Mouse (Mus musculus): ENCODE data around the gene Itprid2. TPM values are rescaled to one million over a fixed set of nuclear protein-coding genes. Genes with fewer than 3 reads are reported as not detected.

Itprid2 gene
- total RNA-seq, 1 experiment from 2014 or later = 45.5 TPM

DNA sequence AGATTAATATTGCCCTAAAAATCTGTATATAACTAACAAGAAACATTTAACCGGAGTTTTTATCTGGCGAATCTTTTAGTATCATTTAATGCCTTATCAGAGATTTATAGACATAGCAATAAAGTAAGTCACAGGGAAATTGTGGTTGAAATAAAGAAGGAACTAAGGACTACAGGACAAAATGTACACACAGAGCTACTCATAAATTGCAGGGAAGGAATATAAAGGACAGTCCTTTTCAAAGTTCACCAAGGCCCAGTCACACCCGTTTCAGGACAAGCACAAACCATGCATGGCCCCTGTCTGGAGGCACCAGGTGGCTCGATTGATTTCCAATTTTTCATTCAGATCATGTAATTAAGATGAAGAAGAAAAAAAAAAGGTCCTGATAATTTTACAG lies 60.0 kb downstream of the Itprid2 start:
- no peak for ATAC-seq (replicated peaks; ENCODE audit: insufficient number of reproducible peaks, low FRiP score, low TSS enrichment, poor library complexity, severe bottlenecking)

DNA sequence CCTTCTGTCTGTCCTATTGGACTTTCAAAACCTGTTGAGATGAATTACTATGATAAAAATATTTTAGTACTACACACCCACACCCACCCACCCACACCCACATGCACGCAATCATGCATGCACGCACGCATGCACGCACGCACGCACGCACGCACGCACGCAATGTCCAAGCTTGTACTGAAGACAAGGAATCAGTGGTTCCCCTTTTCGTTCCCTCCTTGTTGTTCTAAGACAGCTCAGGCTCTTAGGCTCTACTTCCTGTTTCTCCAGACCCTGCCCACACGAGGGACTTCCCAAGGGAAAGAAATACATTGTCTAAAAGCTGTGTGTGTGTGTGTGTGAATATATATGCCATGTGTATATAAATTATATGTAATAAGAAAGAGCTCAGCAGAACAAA lies 60.8 kb downstream of the Itprid2 start:
- peak; percentile 89 for ATAC-seq (replicated peaks; ENCODE audit: insufficient number of reproducible peaks, low FRiP score, low TSS enrichment, poor library complexity, severe bottlenecking)

DNA sequence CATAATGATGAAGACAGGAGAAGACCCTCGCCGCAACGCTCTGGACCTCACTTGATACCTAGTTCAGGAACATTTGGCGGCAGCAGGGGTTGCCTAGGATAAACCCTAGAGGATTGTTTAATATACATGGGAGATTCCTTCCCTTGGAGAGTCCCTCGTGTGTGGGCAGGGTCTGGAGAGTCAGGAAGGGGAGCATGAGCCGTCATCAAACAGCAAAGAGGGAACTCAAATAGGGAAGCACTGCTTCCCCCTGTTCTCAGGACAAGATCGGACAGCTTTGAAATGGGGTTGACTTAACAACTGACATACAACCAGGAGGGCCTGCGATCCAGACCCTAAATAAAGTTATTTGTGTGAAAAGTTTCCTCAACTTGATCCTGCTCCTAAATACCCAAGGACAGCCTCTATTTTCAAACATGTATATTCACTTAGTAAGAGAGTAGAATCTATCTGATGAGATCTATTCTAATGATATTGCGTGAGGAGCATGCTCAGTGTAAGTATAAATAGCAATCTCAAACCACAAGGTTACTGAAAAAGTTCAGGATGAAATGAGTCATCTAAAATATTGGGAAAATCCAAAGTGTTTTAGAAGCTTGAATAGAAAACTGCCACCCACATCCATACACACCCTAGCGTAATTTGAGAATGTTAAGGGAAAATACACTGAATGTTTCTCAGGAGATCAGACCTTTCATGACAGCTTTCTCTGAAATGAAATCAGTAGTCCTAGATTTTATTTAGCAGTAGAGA lies 61.5 kb downstream of the Itprid2 start:
- ATAC-seq (replicated peaks; ENCODE audit: insufficient number of reproducible peaks, low FRiP score, low TSS enrichment, poor library complexity, severe bottlenecking) = peak; percentile 79

DNA sequence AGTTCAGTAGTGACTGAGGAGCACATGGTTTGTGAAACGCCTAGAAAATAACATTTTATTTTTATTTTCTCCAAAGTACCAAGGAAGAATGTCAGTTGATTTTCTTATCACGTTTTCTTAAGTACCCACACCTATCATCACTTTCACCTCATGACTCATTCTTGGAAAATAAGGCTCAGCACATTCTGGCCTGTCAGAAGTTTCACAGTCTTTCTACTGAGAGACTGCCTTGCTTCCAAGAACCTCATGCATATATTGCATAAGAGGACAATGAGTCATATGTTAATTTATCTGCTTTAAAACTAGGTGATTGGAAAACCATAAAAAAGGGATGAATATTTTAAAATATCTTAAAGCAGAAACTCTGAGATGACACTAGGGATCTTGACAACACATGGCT lies 63.0 kb downstream of the Itprid2 start:
- 0 out of 2 replicates have a peak, but pooled peaks have one; percentile 34 for ATAC-seq (replicated peaks; ENCODE audit: insufficient number of reproducible peaks, low FRiP score, low TSS enrichment, poor library complexity, severe bottlenecking)

DNA sequence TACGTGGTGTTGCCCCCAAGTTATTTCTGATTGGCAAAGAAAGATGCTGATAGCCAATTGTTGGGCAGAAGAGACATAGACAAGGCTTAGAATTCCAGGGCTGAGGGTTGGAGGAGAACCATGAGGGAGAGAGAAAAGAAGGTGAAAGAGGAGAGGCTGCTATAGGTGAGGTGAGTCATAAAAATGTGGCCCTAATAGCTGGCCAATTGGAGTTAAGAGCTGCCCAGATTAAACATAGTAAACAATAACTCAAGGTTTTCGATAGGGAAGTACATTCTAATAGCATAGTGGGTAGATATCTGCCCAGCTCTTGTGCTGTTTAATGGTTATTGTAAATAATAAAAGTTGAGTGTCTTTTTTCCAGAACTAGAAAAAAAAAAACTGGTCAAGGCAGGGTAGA lies 69.6 kb downstream of the Itprid2 start:
- ATAC-seq (replicated peaks; ENCODE audit: insufficient number of reproducible peaks, low FRiP score, low TSS enrichment, poor library complexity, severe bottlenecking) = no peak

DNA sequence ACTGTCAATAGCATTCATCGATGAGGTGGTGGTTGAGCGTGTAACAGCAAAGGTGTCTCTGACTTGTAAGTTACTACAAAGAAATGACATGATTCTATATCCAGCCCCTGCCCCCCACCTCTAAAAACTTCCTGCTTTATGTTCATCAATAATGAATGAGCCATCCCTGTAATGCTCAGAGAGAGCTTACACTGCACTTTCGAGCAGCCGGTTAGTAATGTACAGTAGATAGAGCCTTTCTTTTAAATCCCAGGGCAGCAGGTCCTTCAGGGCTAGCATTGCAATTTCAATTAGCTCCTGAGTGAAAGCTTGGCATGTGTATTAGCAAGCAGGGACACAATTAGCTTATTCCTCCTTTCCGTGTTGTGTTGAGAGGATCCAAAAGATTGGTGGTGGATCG lies 72.4 kb downstream of the Itprid2 start, which contains the start of gene Ppp1r1c:
Ppp1r1c (plus strand) TSS at position 206 of the 400 bp plus-strand sequence.
- ATAC-seq (replicated peaks; ENCODE audit: insufficient number of reproducible peaks, low FRiP score, low TSS enrichment, poor library complexity, severe bottlenecking) = no peak

DNA sequence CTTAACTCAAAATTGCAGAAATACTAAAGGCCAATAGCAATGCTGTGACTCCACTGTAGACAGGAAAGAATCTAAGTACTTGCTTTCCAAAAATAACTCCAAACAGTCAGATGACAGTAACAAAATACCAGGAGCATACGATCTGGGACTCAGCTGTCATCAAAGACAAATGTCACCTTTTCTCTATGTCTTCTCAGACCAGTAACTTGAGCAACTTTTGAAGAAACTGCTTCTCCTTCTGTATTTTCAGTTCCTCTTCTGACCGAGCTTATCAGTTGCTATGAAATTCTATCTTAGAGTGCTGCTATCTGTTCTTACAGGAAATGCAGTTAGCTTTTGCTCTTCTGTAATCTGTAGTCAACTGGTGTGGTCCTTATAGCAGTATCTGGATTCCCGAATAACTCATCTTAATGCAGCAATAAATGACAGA lies 78.5 kb downstream of the Itprid2 start:
- ATAC-seq (replicated peaks; ENCODE audit: insufficient number of reproducible peaks, low FRiP score, low TSS enrichment, poor library complexity, severe bottlenecking) = peak; percentile 91

DNA sequence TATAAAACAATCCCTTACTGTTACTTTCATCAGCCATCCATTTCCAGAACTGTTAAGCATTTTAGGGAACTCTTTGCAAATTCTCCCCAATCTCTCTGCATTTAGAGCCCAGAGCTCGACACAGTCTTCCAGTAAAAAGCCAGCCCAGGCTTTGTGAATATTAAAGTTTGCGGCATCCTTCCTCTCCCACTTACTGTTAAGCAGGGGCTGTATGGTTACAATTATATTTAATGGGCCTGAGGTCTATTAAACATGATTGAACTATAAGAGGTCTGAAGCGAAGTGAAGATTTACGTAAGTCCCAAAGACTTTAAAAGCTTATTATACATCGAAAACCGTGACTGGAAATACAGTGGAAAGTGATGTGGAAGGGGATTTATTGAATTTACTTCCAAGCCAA lies 79.6 kb downstream of the Itprid2 start:
- ATAC-seq (replicated peaks; ENCODE audit: insufficient number of reproducible peaks, low FRiP score, low TSS enrichment, poor library complexity, severe bottlenecking) = no peak

DNA sequence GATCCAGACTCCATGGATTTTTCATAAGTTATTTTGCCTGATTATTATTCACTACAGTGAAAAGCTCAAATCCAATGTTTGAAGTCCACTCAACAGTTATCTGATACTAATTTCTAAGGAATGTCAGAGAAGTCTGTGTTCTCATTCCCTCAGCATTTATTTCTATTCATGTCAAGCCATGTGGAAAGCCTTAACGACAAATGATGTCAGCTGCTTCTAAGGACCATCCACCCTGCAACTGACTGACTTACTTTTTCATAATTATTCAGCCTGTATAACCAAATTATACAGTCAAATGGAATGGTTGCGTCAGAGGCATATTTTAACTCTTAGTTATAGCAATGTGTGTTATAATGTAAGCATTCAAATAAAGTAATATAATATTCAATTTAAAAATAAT lies 80.8 kb downstream of the Itprid2 start:
- no peak for ATAC-seq (replicated peaks; ENCODE audit: insufficient number of reproducible peaks, low FRiP score, low TSS enrichment, poor library complexity, severe bottlenecking)

DNA sequence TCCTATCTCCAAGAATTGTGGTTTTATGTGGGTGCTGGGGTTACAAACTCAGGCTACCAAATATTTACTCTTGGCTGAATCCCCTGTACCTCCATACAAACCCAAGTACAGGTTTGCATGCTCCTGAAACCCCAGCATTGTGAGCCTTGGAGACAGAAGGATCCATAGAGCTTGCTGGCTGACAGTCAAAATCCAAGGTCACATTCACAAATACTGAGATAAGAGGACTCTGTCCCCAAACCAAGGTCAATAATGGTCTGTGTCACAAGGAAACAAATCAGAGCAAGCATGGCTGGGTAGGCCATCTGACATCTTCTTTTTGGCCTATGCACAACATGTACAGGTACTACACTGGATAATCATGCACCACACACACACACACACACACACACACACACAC lies 82.7 kb downstream of the Itprid2 start:
- ATAC-seq (replicated peaks; ENCODE audit: insufficient number of reproducible peaks, low FRiP score, low TSS enrichment, poor library complexity, severe bottlenecking) = no peak

DNA sequence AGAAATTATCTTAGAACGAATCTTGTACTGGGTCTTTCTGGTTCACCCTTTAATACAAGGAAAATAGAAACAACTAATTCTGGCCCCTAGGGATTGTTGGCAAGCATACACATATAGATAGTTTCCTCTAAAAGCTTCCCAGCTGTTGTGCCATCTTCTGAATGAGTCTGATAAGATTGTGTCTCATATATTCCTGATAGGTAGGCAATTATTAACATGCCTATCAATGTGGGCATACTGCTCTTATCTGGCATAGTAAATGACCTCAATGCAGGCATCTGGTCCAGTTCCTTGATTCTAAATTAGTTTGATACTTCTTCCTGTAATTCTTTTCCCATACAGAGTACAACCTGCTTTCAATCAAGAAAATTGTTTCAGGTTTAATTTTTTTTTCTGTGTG lies 87.3 kb downstream of the Itprid2 start:
- ATAC-seq (replicated peaks; ENCODE audit: insufficient number of reproducible peaks, low FRiP score, low TSS enrichment, poor library complexity, severe bottlenecking) = no peak

Other genes with a start within 250 kb of the Itprid2 start
- gene Neurod1, start 178.6 kb upstream of the Itprid2 start, total RNA-seq (2017) = not detected in 3 replicates
- gene Cerkl, start 178.6 kb upstream of the Itprid2 start, total RNA-seq (2017) = 15.2 to 38.2 TPM (median 17.0 TPM) in 3 replicates
- not detected in 3 replicates for gene Ppp1r1c, start 72.4 kb downstream of the Itprid2 start, total RNA-seq (2017)